Mouse (Mus musculus): ENCODE measurements around the gene Lgals4.

- TF ChIP-seq CTCF (IDR thresholded peaks at IDR 0.05; ENCODE audit: low read depth), result no peak
- no peak for TF ChIP-seq EP300 (IDR thresholded peaks at IDR 0.05; ENCODE audit: low read depth)
Observed at GRCm38 (mm10) chr7:28789235-28789634, 44.4 kb upstream of the Lgals4 start.

Measured in liver, embryonic 14.5 days (tissue).